Mouse (Mus musculus) Muller cell, postnatal 12 days (primary cell): ENCODE results near the gene Rnase4.

Experiments used
- DNase-seq: peaks from one replicate; pipeline ENCODE4 v3.0.0-alpha.2; 2015; ENCODE audit errors: inconsistent ontology term

Rnase4 gene

GRCm38 (mm10) chr14:51127648-51128258 lies 36.9 kb downstream of the Rnase4 start:
- no peak for DNase-seq

- no peak for DNase-seq
Observed at GRCm38 (mm10) chr14:51128775-51129623, 38.1 kb downstream of the Rnase4 start.

GRCm38 (mm10) chr14:51129624-51129975 lies 38.7 kb downstream of the Rnase4 start:
- DNase-seq, result no peak

- no peak for DNase-seq
Observed at GRCm38 (mm10) chr14:51130315-51130940, 39.6 kb downstream of the Rnase4 start.

- DNase-seq, result no peak
Observed at GRCm38 (mm10) chr14:51131086-51131815, 40.4 kb downstream of the Rnase4 start.

GRCm38 (mm10) chr14:51132372-51132771 lies 41.5 kb downstream of the Rnase4 start:
- DNase-seq, result no peak

GRCm38 (mm10) chr14:51140342-51140741 lies 49.5 kb downstream of the Rnase4 start:
- DNase-seq, result peak; percentile 52

- DNase-seq, result no peak
Observed at GRCm38 (mm10) chr14:51142119-51142518, 51.2 kb downstream of the Rnase4 start.

GRCm38 (mm10) chr14:51142568-51142967 lies 51.7 kb downstream of the Rnase4 start:
- no peak for DNase-seq

GRCm38 (mm10) chr14:51143287-51143686 lies 52.4 kb downstream of the Rnase4 start:
- DNase-seq, result peak; percentile 69

GRCm38 (mm10) chr14:51143937-51144336 lies 53.1 kb downstream of the Rnase4 start:
- no peak for DNase-seq

GRCm38 (mm10) chr14:51144451-51144850 lies 53.6 kb downstream of the Rnase4 start:
- no peak for DNase-seq

- DNase-seq, result no peak
Observed at GRCm38 (mm10) chr14:51145521-51145920, 54.6 kb downstream of the Rnase4 start.

- no peak for DNase-seq
Observed at GRCm38 (mm10) chr14:51146685-51147084, 55.8 kb downstream of the Rnase4 start, which contains the start of gene Rnase1. Gene Rnase1, minus strand, starts transcription at chr14:51146785.

- DNase-seq, result no peak
Observed at GRCm38 (mm10) chr14:51148006-51148405, 57.1 kb downstream of the Rnase4 start.

GRCm38 (mm10) chr14:51149164-51149563 lies 58.3 kb downstream of the Rnase4 start:
- no peak for DNase-seq

- DNase-seq, result no peak
Observed at GRCm38 (mm10) chr14:51150206-51150831, 59.4 kb downstream of the Rnase4 start.

GRCm38 (mm10) chr14:51152249-51152870 lies 61.5 kb downstream of the Rnase4 start:
- no peak for DNase-seq
